Mouse (Mus musculus) hindbrain, postnatal 0 days (tissue): ENCODE data around the gene Pcsk5. TPM values are rescaled to one million over a fixed set of nuclear protein-coding genes. Genes with fewer than 3 reads are reported as not detected.

Experiments used
- ATAC-seq: fragments of 200-750 bp; cut with Nextera tagmentation; 2 replicates; pipeline ENCODE4 v1.8.0; 2017; ENCODE audit warnings: mild to moderate bottlenecking, moderate TSS enrichment, moderate library complexity
- DNase-seq: peaks from one replicate; pipeline ENCODE4 v3.0.0-alpha.2; 2015; ENCODE audit warnings: low spot score
- H3K27ac ChIP-seq: fragments of 300-500 bp; sonication (generic); 2 replicates; pipeline ENCODE4 v1.5.1; 2014; ENCODE audit warnings: mild to moderate bottlenecking
- H3K27me3 ChIP-seq: fragments of 300-500 bp; sonication (generic); 2 replicates; pipeline ENCODE4 v1.6.1; 2014; ENCODE audit warnings: low read length, mixed read lengths; ENCODE audit not compliant: insufficient read depth
- H3K36me3 ChIP-seq: fragments of 300-500 bp; sonication (generic); 2 replicates; pipeline ENCODE4 v1.6.1; 2014; ENCODE audit warnings: low read length, mixed read lengths; ENCODE audit not compliant: insufficient read depth
- H3K4me1 ChIP-seq: fragments of 300-500 bp; sonication (generic); 2 replicates; pipeline ENCODE4 v1.6.1; 2014; ENCODE audit warnings: antibody characterized with exemption, low read length, mixed read lengths; ENCODE audit not compliant: insufficient read depth
- H3K4me2 ChIP-seq: fragments of 300-500 bp; sonication (generic); 2 replicates; pipeline ENCODE4 v1.6.1; 2014; ENCODE audit warnings: low read depth, mild to moderate bottlenecking, low read length, moderate library complexity, mixed read lengths
- H3K4me3 ChIP-seq: fragments of 300-500 bp; sonication (generic); 2 replicates; pipeline ENCODE4 v1.5.1; 2014; ENCODE audit warnings: low read length
- H3K9ac ChIP-seq: fragments of 300-500 bp; sonication (generic); replicated peaks from 2 replicates; pipeline ENCODE4 v1.6.1; 2014; ENCODE audit warnings: mild to moderate bottlenecking, low read length, moderate library complexity, mixed read lengths
- H3K9me3 ChIP-seq: fragments of 300-500 bp; sonication (generic); 2 replicates; pipeline ENCODE4 v1.6.1; 2016; ENCODE audit warnings: low read length, mixed read lengths
- CTCF ChIP-seq: IDR thresholded peaks from 2 replicates; pipeline ENCODE4 v1.5.1; 2016; ENCODE audit warnings: antibody characterized with exemption, control low read depth, low read depth
- WGBS: fragments of 180-500 bp; shearing (Covaris S2); extraction: QIAGEN DNeasy Blood & Tissue Kit; methylation state at CpG from one replicate; pipeline ENCODE4 v1.1.7; 2014; 5-methylcytosine and 5-hydroxymethylcytosine counted together
- polyA plus RNA-seq: library from polyadenylated mRNA; unstranded; fragments of >200 nt; fragmentation: Nextera tagmentation; extraction: Ambion mirVana; gene quantifications from 2 replicates; pipeline ENCODE4 v1.2.1, GENCODE M21; 2015
- total RNA-seq: library from RNA; depleted of rRNA; stranded (reverse); fragments of >200 nt; gene quantifications from 2 replicates; pipeline ENCODE4 v1.2.3, GENCODE M21; 2014

Pcsk5 gene
- total and polyA plus RNA-seq, 2 experiments from 2014 or later: 12.4 to 16.2 TPM

DNA sequence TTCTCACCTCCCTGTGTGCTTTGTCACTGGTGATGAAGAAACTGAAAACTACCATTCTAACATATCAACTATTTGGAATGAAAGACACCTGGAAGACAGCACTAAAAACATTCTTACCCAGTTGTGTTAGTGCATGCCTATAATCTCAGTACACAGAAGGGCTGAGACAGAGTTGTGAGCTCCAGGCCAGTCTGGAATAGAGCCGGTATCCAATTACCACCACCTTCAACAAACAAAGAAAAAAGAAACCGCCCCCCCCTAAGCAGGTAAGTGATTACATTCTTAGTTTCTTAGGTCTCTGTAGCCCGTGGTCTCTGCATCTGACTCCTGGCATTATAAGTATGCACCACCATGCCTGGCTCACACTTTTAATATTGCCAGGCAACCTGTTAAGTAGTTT, 444.6 kb downstream of the Pcsk5 start:
- Histone ChIP-seq H3K4me1 (peaks cover 6% of the 10 kb centered on the region; the same call in 1 of the 2 replicates), H3K36me3 (no peaks in the 10 kb centered on the region; the same call in 1 of the 2 replicates), H3K27ac (no peak overlapping the region), H3K9ac (no peak overlapping the region), H3K4me2 (no peak overlapping the region), H3K4me3 (no peak overlapping the region), H3K9me3 (no peaks in the 10 kb centered on the region), H3K27me3 (no peaks in the 10 kb centered on the region)
- TF ChIP-seq CTCF: no peak
- no peak for DNase-seq
- 25% methylated on average over 3 of the region's 3 CpGs for WGBS
- ATAC-seq: no peak

DNA sequence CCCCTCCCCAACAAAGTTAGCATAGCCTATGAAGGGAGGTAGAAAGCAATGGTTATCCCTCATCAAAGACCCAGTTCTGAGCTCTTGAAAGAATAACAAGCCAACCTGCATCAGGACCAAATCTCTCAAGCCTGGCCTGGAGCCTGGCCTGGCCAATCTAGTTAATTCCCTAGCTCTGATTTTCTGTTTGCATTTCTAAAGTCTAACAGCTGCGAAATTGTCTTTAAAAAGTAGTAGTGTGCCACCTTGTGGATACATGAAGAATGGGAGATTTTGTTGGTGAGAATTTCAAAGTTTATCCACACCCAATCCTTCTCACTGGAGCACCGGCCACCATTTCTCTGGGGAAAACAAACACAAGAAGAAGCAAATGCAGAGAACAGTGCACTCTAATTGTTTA, 449.0 kb downstream of the Pcsk5 start:
- 10% methylated on average over 2 of the region's 2 CpGs for WGBS
- Histone ChIP-seq H3K36me3 (no peaks in the 10 kb centered on the region), H3K4me3 (no peak overlapping the region), H3K4me1 (no peaks in the 10 kb centered on the region), H3K27ac (no peak overlapping the region), H3K9ac (no peak overlapping the region), H3K9me3 (no peaks in the 10 kb centered on the region), H3K4me2 (no peak overlapping the region), H3K27me3 (no peaks in the 10 kb centered on the region)
- ATAC-seq (peak; percentile 55), DNase-seq (peak; percentile 77)
- TF ChIP-seq CTCF: peak; percentile 72

DNA sequence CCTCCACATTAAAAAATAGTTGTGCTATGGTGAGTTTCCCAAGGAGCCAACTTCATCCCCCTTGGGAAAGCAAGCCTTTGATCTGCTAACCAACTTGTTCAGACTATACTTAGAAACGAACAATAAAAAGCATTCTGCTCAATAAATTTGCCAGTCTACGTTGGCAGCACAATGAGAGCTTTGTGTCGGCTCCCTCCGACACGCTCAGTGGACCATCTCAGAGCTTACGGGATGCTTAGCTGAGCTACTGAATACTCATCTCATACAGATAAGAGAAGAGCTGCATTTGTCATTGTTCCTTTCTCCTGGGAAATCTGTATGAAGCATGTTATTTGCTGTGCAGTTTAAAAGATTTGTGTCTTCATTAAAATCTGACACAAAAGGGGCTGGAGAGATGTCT, 451.0 kb downstream of the Pcsk5 start:
- H3K27ac ChIP-seq: no peak overlapping the region
- ATAC-seq (peak; percentile 59; the same call in 1 of the 2 replicates), DNase-seq (peak; percentile 28)
- no peak overlapping the region for H3K9ac ChIP-seq
- H3K9me3 ChIP-seq: no peaks in the 10 kb centered on the region
- TF ChIP-seq CTCF: no peak
- H3K27me3 ChIP-seq: no peaks in the 10 kb centered on the region
- 0 out of 2 replicates have a peak overlapping the region, but pooled peaks have one; percentile 3 for H3K4me2 ChIP-seq
- no peaks in the 10 kb centered on the region for H3K36me3 ChIP-seq
- H3K4me3 ChIP-seq: no peak overlapping the region
- 20% methylated on average over 6 of the region's 6 CpGs for WGBS
- H3K4me1 ChIP-seq: no peaks in the 10 kb centered on the region

DNA sequence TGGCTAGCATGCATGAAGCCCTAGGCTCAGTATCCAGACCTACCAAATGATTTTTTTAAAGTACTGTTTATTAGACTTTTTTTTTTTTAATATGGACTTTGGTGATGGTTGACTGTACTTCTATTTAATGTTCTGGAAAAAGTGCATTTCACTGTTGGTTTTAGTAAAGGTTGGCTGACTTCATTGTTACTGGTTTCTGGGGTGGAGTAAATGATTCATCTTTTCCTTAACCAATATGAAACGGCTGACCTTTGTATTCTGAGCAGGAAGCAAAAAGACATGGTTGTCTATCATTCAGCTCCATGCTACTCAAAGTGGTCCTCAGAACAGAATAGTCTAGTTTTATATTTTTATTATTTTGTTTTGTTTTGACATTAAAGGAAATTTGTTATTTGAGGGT, 452.0 kb downstream of the Pcsk5 start:
- Histone ChIP-seq H3K4me2 (no peak overlapping the region), H3K4me3 (no peak overlapping the region), H3K27ac (no peak overlapping the region), H3K4me1 (no peaks in the 10 kb centered on the region), H3K9me3 (no peaks in the 10 kb centered on the region), H3K36me3 (no peaks in the 10 kb centered on the region), H3K9ac (no peak overlapping the region), H3K27me3 (no peaks in the 10 kb centered on the region)
- TF ChIP-seq CTCF: no peak
- DNase-seq (no peak), ATAC-seq (no peak)
- WGBS: 58% methylated on average over 1 of the region's 1 CpGs

DNA sequence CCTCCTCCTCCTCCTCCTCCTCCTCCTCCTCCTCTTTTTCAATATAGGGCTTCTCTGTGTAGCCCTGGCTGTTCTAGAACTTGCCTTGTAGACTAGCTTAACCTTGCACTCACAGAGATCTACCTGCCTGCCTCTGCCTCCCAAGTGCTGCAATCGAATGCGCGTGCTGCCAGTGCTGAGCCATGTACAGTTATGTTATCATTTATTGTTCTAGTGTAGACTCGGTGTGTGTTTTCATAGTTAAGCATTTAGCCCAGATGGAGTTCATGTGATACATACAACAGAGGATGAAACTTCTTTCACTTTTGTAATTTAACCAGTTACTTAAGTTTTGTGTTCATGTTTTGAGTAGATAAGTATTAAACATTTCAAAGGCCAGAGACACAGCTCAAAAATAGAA, 452.4 kb downstream of the Pcsk5 start:
- no peaks in the 10 kb centered on the region for H3K27me3 ChIP-seq
- H3K9me3 ChIP-seq: no peaks in the 10 kb centered on the region
- no peaks in the 10 kb centered on the region for H3K36me3 ChIP-seq
- no peak for DNase-seq
- no peak for ATAC-seq
- H3K27ac ChIP-seq: no peak overlapping the region
- no peak for TF ChIP-seq CTCF
- H3K9ac ChIP-seq: no peak overlapping the region
- no peak overlapping the region for H3K4me3 ChIP-seq
- no peaks in the 10 kb centered on the region for H3K4me1 ChIP-seq
- 94% methylated on average over 4 of the region's 4 CpGs for WGBS
- H3K4me2 ChIP-seq: no peak overlapping the region

DNA sequence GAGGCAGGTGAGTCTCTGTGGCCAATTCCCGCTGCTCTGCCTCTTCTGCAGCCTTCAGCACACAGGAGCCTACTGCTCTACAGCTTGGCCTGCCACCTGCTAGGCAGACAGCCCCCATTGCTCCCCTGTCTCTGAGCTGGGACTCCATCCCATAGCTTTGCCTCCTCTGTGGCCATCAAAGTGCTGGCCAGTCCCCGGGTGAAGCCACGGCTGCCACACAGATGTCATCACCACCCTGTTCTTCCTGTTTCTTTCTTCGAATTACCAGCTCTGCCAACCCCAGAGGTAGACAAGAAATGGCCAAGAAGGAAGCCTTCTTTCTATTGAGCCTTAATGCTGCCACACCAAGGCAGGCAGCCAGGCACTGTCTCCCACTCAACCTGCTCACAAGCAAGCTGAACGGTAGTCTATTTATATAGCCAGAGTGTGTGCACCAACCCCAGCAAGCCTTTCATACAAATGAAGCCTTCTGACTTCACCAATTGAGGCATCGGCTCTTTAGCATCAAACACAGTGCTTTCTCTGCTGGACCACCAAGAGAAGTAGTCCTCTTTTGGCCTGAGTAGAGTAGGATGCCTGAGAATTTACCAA, 454.5 kb downstream of the Pcsk5 start:
- Histone ChIP-seq H3K4me3 (no peak overlapping the region), H3K4me2 (no peak overlapping the region), H3K9me3 (no peaks in the 10 kb centered on the region), H3K4me1 (no peaks in the 10 kb centered on the region), H3K36me3 (no peaks in the 10 kb centered on the region), H3K27ac (no peak overlapping the region), H3K27me3 (no peaks in the 10 kb centered on the region), H3K9ac (no peak overlapping the region)
- 81% methylated on average over 6 of the region's 6 CpGs for WGBS
- TF ChIP-seq CTCF: no peak
- no peak for ATAC-seq
- no peak for DNase-seq
